ENCODE assay signal across 19 mouse cellular contexts in the genomic region with DNA sequence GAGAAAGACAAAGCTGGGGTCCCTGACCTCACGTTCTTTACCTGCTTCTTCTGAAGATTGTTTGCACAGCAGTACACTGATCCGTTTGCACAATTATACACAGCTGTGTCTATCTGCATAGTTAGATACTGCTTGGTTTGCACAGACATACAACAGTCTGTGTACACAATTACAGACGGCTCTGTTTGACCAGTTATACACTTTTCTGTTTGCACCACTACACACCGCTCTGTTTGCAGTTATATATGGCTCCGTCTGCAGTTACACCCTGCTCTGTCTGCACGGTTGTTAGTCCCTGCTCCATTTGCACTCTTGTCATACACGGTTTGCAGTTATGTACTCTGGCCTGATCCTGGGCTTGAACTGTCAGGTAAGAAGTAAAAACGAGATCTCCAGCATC.
DNase-seq lines count a peak whose midpoint lies in the region; ATAC-seq and TF ChIP-seq lines count a peak whose summit lies in the region.
"Had no signal": no experiment of that assay in that cellular context is flagged by ENCODE, and none has a peak within 500 bp of the region (broad histone marks: within the 10 kb centered on the region; RNA-seq: fewer than 3 reads in every experiment).

No protein-coding gene starts in this region.

- H3K36me3 ChIP-seq in intestine, embryonic 15.5 days: no peaks in the 10 kb centered on the region
- no peaks in the 10 kb centered on the region for H3K36me3 ChIP-seq in intestine, embryonic 16.5 days (ENCODE audit: control insufficient read depth, insufficient read depth, low read length)
- H3K36me3 ChIP-seq in lung, embryonic 16.5 days (ENCODE audit: control insufficient read depth, insufficient read depth, low read length): 0 out of 2 replicates have a peak, but pooled peaks cover 4% of the 10 kb centered on the region
- H3K36me3 ChIP-seq in intestine, postnatal 0 days (ENCODE audit: control insufficient read depth, insufficient read depth): peaks cover 13% of the 10 kb centered on the region; the same call in 1 of the 2 replicates
- no peaks in the 10 kb centered on the region for H3K36me3 ChIP-seq in stomach, embryonic 15.5 days
- H3K36me3 ChIP-seq: forebrain, embryonic 12.5 days had no signal

- no peak for DNase-seq in lung, adult 18-20 months
- no peak for DNase-seq in ovary, adult 18-20 months (ENCODE audit: low spot score)
- DNase-seq: adrenal gland, adult 2 months; adrenal gland, postnatal 25 days; cerebellum, adult 18-20 months; cerebellum, adult 9-11 months; gastrocnemius, postnatal 10 days; heart, adult 18-20 months; heart, postnatal 10 days; heart, postnatal 4 days had no signal

- no peak for TF ChIP-seq CTCF in intestine, postnatal 0 days (IDR thresholded peaks at IDR 0.05; ENCODE audit: low read depth)

- WGBS in intestine, embryonic 15.5 days: 55% methylated on average over 8 of the region's 8 CpGs
- 56% methylated on average over 8 of the region's 8 CpGs for whole genome bisulfite sequencing in intestine, embryonic 16.5 days
- 50% methylated on average over 8 of the region's 8 CpGs for WGBS in lung, embryonic 16.5 days
- 40% methylated on average over 8 of the region's 8 CpGs for WGBS in intestine, postnatal 0 days
- WGBS in stomach, embryonic 15.5 days: 56% methylated on average over 8 of the region's 8 CpGs

- H3K9ac ChIP-seq in intestine, embryonic 15.5 days: no peak overlapping the region
- no peak overlapping the region for H3K9ac ChIP-seq in intestine, embryonic 16.5 days (ENCODE audit: low read depth, low read length)
- H3K9ac ChIP-seq in lung, embryonic 16.5 days (ENCODE audit: low read length): no peak overlapping the region
- H3K9ac ChIP-seq in intestine, postnatal 0 days (ENCODE audit: low read depth, low read length): no peak overlapping the region
- H3K9ac ChIP-seq in stomach, embryonic 15.5 days: no peak overlapping the region
- H3K9ac ChIP-seq: embryonic facial prominence, embryonic 13.5 days; forebrain, embryonic 12.5 days had no signal

- ATAC-seq in intestine, embryonic 15.5 days: 0 out of 2 replicates have a peak, but pooled peaks have one; percentile 34
- ATAC-seq in intestine, embryonic 16.5 days: no peak
- ATAC-seq in lung, embryonic 16.5 days (ENCODE audit: low read depth): no peak
- peak; percentile 31; the same call in 1 of the 2 replicates for ATAC-seq in intestine, postnatal 0 days
- ATAC-seq in stomach, embryonic 15.5 days (ENCODE audit: insufficient read depth, low FRiP score, low read depth): peak; percentile 58; the same call in 1 of the 2 replicates
- ATAC-seq: forebrain, embryonic 16.5 days had no signal

- no peak overlapping the region for H3K27ac ChIP-seq in intestine, embryonic 15.5 days
- no peak overlapping the region for H3K27ac ChIP-seq in intestine, embryonic 16.5 days (ENCODE audit: low read length)
- peak overlapping the region; percentile 20; the same call in 1 of the 2 replicates for H3K27ac ChIP-seq in lung, embryonic 16.5 days (ENCODE audit: low read length)
- H3K27ac ChIP-seq in intestine, postnatal 0 days (ENCODE audit: low read depth, low read length): no peak overlapping the region
- H3K27ac ChIP-seq in stomach, embryonic 15.5 days: no peak overlapping the region
- H3K27ac ChIP-seq: embryonic facial prominence, embryonic 13.5 days; forebrain, embryonic 12.5 days; heart, embryonic 10.5 days had no signal

- no peak overlapping the region for H3K4me3 ChIP-seq in intestine, embryonic 15.5 days (replicated peaks)
- H3K4me3 ChIP-seq in intestine, embryonic 16.5 days (ENCODE audit: low read length): no peak overlapping the region
- no peak overlapping the region for H3K4me3 ChIP-seq in lung, embryonic 16.5 days (ENCODE audit: low read length)
- H3K4me3 ChIP-seq in intestine, postnatal 0 days (ENCODE audit: low read depth, low read length): no peak overlapping the region
- H3K4me3 ChIP-seq in stomach, embryonic 15.5 days (replicated peaks): no peak overlapping the region
- H3K4me3 ChIP-seq: embryonic facial prominence, embryonic 13.5 days; forebrain, embryonic 12.5 days; heart, embryonic 10.5 days had no signal

- H3K9me3 ChIP-seq in intestine, embryonic 15.5 days: no peaks in the 10 kb centered on the region
- no peaks in the 10 kb centered on the region for H3K9me3 ChIP-seq in intestine, embryonic 16.5 days (ENCODE audit: control insufficient read depth, low read length)
- no peaks in the 10 kb centered on the region for H3K9me3 ChIP-seq in lung, embryonic 16.5 days (ENCODE audit: control insufficient read depth, low read length)
- no peaks in the 10 kb centered on the region for H3K9me3 ChIP-seq in intestine, postnatal 0 days (ENCODE audit: control insufficient read depth)
- no peaks in the 10 kb centered on the region for H3K9me3 ChIP-seq in stomach, embryonic 15.5 days
- H3K9me3 ChIP-seq: embryonic facial prominence, embryonic 13.5 days; forebrain, embryonic 12.5 days; heart, embryonic 10.5 days had no signal

- H3K4me2 ChIP-seq in intestine, embryonic 15.5 days (replicated peaks): no peak overlapping the region
- no peak overlapping the region for H3K4me2 ChIP-seq in intestine, embryonic 16.5 days (ENCODE audit: low read depth, low read length)
- H3K4me2 ChIP-seq in lung, embryonic 16.5 days (ENCODE audit: low read depth, low read length): no peak overlapping the region
- H3K4me2 ChIP-seq in intestine, postnatal 0 days (replicated peaks; ENCODE audit: low read depth): no peak overlapping the region
- no peak overlapping the region for H3K4me2 ChIP-seq in stomach, embryonic 15.5 days
- H3K4me2 ChIP-seq: embryonic facial prominence, embryonic 13.5 days; forebrain, embryonic 12.5 days had no signal

- no peaks in the 10 kb centered on the region for H3K4me1 ChIP-seq in intestine, embryonic 15.5 days (replicated peaks)
- H3K4me1 ChIP-seq in intestine, embryonic 16.5 days (ENCODE audit: control insufficient read depth, insufficient read depth, low read length): no peaks in the 10 kb centered on the region
- H3K4me1 ChIP-seq in lung, embryonic 16.5 days (replicated peaks; ENCODE audit: control insufficient read depth, insufficient read depth, low read length): peaks cover 20% of the 10 kb centered on the region; the same call in 1 of the 2 replicates
- no peaks in the 10 kb centered on the region for H3K4me1 ChIP-seq in intestine, postnatal 0 days (replicated peaks; ENCODE audit: control insufficient read depth, insufficient read depth, low read length)
- no peaks in the 10 kb centered on the region for H3K4me1 ChIP-seq in stomach, embryonic 15.5 days
- H3K4me1 ChIP-seq: forebrain, embryonic 12.5 days had no signal

- no peaks in the 10 kb centered on the region for H3K27me3 ChIP-seq in intestine, embryonic 15.5 days (replicated peaks)
- H3K27me3 ChIP-seq in intestine, embryonic 16.5 days (replicated peaks; ENCODE audit: control insufficient read depth, insufficient read depth, low read length): no peaks in the 10 kb centered on the region
- no peaks in the 10 kb centered on the region for H3K27me3 ChIP-seq in lung, embryonic 16.5 days (ENCODE audit: control insufficient read depth, insufficient read depth, low read depth, low read length)
- H3K27me3 ChIP-seq in intestine, postnatal 0 days (replicated peaks; ENCODE audit: control insufficient read depth, insufficient read depth, low read length): no peaks in the 10 kb centered on the region
- H3K27me3 ChIP-seq in stomach, embryonic 15.5 days (replicated peaks): no peaks in the 10 kb centered on the region
- H3K27me3 ChIP-seq: embryonic facial prominence, embryonic 13.5 days; forebrain, embryonic 12.5 days had no signal

Comparison
In these comparisons a context has a peak if more than half of its experiments do, and no peak if none do; other contexts are left out.
1. ATAC-seq: peak in intestine, embryonic 15.5 days (single experiment), intestine, postnatal 0 days (single experiment) and stomach, embryonic 15.5 days (single experiment); none in intestine, embryonic 16.5 days (single experiment) and lung, embryonic 16.5 days (single experiment).